Mouse (Mus musculus) fat pad, adult 2 months (tissue): ENCODE data around the gene Dock2.

Experiments
- DNase-seq: peaks from one replicate; pipeline ENCODE4 v3.0.0-alpha.2; 2011; ENCODE audit warnings: low read depth, low spot score; ENCODE audit errors: extremely low read depth

Dock2 gene

GRCm38 (mm10) chr11:34431371-34431770 lies 352.3 kb downstream of the Dock2 start:
- DNase-seq, result no peak

DNA sequence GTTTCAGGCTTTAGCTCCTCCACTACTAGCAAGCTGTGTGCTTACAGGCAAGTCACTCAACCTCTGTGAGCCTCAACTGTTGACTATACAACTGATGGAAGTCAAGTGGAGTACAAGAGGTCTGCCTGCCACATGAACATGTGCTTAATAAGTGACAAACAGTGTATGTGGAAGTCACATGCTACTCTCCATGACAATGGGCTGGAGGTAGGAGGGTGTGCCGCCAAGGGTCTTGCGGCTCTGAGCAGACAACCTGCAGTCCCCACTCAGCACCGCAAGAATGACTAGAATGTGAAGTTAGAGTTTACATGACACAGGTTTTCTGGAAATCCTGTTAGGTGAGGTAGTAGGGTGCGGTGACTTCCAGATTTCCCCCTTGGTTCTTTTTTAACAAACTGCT lies 352.8 kb downstream of the Dock2 start:
- no peak for DNase-seq

GRCm38 (mm10) chr11:34427212-34427611 lies 356.5 kb downstream of the Dock2 start:
- no peak for DNase-seq

DNA sequence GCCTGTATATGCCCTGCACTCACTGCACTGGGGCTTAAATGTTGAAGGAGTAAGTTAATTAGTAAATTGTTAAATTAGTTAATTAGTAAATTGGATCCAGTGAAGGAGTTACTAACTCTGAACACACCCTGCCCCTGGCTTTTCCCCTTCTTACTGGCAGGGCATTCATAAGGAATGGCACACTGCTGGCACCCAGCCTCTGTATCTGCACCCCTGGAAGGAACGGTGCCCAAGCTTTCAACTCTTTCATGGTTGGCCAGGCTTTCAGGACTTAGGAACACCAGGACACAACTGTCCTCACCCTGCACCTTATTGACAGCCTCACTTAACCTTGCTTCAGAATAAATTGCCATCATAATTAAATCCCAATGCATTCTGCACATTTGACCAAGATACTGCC lies 359.1 kb downstream of the Dock2 start:
- DNase-seq, result no peak

GRCm38 (mm10) chr11:34421061-34421460 lies 362.6 kb downstream of the Dock2 start:
- DNase-seq, result no peak

DNA sequence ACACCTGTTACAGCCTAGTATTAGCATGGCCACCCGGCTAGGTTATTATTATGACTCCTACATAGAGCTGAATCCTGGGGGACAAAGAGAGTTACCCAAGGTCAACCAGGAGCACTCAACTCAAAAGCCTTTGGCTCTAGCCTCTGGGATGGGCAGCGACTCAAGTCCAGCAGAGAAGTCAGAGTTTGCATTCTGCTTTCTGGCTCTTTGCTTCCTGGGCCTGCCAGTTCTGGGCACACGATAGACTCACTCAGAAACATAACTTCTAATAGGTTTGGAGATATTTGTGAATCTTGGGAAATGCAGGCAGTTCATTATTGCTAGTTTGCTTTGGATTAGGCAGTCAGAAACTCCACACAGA lies 367.1 kb downstream of the Dock2 start:
- DNase-seq, result no peak

DNA sequence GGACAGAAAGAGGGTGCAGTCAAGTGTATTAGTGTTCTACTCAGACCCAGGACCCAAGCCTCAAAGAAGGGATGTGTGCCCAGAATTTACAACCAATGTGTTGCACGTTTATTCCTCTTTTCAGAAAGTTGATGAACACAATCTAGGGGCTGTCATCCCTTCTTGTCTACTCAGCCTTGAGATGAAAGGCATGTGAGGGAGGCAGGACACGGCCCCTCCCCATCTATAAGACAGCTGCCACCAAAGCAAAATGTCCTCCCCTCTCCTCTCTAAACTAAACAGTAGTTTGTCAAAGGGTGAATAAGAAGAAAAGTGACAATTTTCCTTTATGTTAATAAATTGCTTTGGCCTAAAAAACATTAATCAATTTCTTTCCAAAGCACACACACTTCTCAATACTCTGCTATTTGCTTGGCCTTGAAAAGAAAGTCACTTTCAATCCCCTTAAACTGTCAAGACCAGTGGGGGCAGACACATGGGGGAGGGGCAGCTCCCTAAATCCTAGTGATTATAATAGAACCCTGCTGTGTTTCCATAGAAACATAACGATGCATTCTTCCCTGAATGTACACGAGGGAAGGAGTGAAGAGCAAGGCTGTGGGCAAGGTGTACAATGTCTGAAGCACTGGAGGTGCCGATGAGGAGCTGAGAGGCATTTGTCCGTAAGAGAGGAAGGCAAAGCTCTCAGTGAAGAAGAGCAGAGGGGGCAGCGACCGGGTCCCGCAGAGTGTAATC lies 367.6 kb downstream of the Dock2 start:
- no peak for DNase-seq

DNA sequence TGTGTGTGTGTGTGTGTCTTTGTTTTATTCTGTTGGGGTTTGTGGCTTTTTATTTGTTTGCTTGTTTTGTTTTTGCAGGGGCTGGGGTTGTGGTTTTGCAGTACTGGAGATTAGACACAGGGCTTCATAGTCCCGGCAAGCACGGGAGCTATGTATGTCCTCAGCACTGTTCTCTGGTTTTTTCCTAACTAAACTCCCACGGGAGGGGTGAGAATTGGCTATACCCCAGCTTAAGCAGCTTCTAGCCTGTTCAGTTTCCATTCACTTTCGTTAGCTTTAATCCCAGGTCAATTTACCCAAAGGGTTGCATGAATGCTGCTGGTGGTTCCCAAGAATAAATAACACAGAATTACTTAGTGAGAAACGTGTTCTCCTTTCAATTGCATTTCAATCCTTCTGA lies 376.8 kb downstream of the Dock2 start:
- DNase-seq, result no peak

- no peak for DNase-seq
Measured at GRCm38 (mm10) chr11:34406309-34406708, 377.4 kb downstream of the Dock2 start.

DNA sequence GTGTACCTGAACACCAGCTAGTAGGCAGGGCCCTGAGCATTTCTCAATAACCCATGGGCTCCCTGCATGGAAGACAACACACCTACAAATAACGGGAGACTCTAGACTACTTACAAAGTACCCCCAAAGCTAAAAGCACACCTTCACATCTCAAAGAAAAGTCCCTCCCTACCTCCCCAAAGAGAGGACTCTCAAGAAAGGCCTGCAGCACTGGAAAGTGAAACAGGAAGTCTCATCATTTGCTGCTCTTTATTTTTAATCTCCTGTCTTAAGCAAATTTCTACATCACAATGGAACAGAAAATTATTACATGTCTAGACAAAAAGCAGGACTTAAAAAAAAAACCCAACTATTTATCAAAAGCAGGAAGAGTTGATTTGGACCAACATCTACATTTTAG lies 378.4 kb downstream of the Dock2 start:
- no peak for DNase-seq

DNA sequence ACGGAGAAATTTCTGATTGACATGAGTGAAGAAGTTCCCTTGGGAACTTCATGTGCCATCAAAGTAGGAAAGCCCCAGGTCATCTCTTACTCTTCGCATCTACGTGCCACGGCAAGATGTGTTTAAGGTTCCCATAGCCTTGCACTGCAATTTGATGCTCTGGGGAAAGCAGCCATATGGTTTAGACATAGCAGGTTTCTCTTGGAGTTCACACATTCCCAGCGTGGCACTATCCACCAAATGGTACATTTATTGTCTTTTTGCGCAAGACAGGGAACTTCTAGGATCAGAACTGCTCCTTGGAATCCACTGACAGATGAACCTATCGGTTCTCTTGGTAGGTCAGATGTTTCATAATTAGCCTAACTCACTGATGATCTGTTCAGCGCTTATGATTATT lies 382.3 kb downstream of the Dock2 start:
- DNase-seq, result no peak

GRCm38 (mm10) chr11:34398555-34398954 lies 385.1 kb downstream of the Dock2 start:
- DNase-seq, result no peak

GRCm38 (mm10) chr11:34397661-34398060 lies 386.0 kb downstream of the Dock2 start:
- no peak for DNase-seq

GRCm38 (mm10) chr11:34395802-34396201 lies 387.9 kb downstream of the Dock2 start:
- DNase-seq, result no peak

GRCm38 (mm10) chr11:34392105-34392504 lies 391.6 kb downstream of the Dock2 start:
- DNase-seq, result no peak

DNA sequence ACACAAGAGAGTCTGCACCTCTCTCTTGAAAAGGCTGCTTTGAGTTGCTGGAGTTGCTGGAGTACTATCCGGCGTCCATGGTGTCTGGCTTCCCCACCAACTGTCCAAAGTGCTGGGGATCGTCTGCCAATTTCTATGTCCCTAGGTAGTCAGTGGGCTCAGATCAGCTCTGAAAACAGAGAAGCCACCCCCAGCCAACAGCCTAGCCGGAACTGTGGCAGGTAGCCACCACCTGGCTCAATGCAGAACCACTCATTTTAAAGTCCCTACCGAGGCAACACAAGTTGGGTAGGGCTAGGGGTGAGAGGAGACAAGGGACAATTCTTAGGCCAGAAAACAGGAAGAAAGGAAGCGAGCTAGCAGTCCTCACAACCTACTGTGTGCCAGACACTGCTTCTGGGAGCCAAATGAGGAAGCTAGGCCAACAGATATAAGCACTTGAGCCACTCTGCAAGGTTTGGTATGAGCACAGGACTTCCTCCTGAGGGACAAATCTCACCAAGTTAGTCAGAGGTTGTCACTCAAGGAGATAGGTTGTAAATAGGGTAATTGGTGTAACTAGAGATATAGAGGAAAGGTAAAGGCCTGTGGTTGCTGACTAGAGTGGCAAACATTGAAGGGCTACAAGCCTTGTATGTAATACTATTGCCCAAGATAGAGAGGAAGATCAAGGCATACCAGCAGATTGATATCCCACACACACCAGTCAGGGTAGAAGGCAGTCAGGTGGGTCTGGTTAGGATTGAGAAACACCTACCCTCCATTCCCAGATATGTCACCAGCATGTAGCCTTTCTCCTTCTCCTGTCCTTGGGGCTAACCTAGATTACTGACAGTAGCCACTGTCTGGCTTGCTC lies 394.2 kb downstream of the Dock2 start:
- no peak for DNase-seq

DNA sequence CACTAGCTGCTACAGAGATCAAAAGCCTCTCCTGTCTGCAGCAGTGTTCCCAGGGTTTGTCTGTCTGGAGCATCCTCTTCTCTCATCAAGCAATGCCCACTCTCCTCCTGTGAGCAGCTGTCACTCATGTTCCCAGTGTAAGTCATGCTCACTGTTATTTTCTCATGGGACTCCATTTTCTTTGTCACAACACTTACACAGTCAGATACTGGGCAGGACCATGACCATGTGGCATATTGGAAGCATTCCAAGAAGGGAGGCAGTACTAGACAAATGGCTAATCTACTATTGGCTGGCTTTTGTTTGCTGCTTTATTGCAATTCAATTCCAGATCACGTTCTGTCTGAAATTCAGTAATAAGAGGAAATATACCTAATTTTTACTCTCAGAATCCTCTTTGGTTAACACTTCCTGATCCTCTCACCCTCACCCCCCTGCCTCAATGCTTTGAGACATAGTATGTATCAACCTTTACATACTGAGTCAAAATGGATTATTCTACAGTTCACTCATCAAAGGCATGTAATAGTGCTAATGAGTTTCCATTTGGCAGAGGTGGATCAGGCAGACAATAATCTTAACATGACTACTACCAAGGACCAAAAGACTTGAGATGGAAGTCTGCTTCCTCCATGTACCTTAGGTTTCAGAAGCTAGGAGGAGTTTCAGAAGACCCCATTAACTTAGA lies 398.5 kb downstream of the Dock2 start:
- no peak for DNase-seq

DNA sequence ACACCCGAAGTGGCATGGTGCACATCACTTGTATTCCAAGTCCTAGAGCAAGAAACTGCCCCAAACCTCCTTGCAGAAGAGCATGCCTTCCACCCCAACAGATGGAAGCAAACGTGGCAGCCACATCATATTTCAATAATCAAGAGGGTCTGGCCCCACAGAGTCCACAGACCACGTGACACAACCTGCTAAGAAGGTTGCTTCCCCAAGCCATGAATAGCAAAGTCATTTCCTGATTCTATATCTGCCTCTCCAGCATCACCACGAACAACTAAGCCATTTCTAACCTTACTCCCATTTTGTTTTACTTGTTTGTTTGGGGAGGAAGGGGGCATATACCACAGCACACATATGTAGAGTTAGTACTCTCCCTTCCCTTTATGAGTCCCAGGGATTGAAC lies 399.5 kb downstream of the Dock2 start:
- no peak for DNase-seq

DNA sequence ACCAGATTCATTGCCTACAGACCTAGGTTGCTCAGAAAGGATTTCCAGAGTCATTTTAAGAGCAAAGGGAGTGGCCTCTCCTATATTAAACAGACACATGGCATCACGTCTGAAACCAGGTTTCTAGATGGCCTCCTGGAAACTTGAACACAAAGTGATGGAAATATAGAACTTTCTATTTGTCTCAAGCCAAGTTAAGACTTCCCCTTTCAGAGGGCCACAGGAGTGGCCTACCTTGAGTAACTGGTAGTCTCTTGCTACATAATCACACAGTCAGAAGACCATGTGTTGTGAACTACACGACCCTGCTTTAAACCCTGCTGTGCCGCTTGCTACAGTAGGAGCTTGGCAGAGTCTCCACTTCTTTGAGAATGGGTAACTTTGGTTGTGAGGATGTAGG lies 400.2 kb downstream of the Dock2 start:
- no peak for DNase-seq

DNA sequence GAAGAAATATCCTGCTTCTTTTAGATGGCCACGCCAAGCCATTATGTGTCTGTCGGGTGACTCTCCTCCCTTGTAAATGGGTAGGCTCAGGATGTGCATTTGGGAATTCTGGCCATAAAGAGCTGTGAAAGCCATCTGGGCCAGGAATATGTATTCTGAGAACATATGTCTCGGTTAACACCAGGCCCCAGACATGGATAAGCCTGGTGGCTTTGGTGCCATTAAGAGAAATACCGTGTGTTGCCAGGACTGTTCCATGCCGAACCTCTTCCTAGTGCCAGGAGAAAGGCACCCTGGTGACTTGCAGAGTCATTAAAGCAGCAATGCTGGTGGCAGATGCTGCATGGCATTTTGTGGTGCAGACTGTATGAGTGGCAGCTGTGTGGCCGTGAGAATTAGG lies 406.0 kb downstream of the Dock2 start:
- DNase-seq, result no peak

DNA sequence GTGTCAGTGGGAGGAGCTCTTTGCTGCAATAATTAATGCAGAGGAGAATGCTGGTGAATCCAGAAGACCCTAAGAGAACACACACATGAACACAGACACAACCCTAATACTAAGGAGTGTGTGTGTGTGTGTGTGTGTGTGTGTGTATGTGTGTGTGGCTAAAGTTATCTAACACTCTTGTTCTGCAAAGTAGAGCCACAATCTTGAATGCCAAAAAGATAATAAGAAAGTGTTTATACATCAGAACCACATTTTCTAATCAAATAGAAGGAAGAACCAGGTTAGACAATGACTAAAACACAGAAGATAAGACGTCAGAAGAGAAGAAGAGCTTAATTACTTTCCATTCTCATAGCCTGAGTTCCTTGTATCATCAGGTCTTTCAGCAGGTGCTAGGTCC lies 408.1 kb downstream of the Dock2 start:
- no peak for DNase-seq

DNA sequence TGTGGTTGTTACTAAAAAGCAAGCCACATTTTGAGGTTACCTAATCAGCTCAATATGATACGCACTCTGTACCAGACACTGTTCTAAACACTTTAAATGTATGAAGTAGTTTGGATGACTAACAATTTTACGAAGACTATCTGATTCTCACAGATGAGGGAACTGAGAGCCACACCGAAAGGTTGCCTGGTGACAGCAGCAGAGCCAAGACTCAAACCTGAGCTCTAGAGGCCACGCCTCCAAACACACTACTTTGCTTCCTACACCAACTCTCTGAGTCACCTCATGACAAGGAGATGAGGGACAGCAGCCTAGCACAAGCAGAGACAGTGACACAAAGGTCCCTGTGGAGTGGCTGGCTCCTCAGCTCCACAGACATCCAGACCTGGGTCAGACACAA lies 411.5 kb downstream of the Dock2 start:
- DNase-seq, result no peak
